Mouse (Mus musculus) hematopoietic multipotent progenitor cell, adult 10-12 weeks (in vitro differentiated cells): ENCODE measurements around the gene Gemin5. TPM values are rescaled to one million over a fixed set of nuclear protein-coding genes. Genes with fewer than 3 reads are reported as not detected.

Experiments
- polyA plus RNA-seq: library from polyadenylated mRNA; stranded (reverse); fragments of >175 nt; gene quantifications from 2 replicates; pipeline ENCODE4 v1.2.3, GENCODE M21; 2012; ENCODE audit warnings: low replicate concordance

The Gemin5 gene
- 4.2 and 6.3 TPM in 2 replicates for polyA plus RNA-seq

GRCm38 (mm10) chr11:58168167-58168915 is at the start of gene Gemin5:
Gene Gemin5, minus strand, starts transcription at chr11:58168539.

GRCm38 (mm10) chr11:58199229-58200037 is 31.1 kb upstream of the Gemin5 start, which contains the start of the genes Igtp and Irgm2:
Gene Igtp, plus strand, starts transcription at chr11:58199556.
Gene Irgm2, plus strand, starts transcription at chr11:58199618.

GRCm38 (mm10) chr11:58171459-58172091 is 3.2 kb upstream of the Gemin5 start, which contains the start of gene Mrpl22:
Gene Mrpl22, plus strand, starts transcription at chr11:58171661.

DNA sequence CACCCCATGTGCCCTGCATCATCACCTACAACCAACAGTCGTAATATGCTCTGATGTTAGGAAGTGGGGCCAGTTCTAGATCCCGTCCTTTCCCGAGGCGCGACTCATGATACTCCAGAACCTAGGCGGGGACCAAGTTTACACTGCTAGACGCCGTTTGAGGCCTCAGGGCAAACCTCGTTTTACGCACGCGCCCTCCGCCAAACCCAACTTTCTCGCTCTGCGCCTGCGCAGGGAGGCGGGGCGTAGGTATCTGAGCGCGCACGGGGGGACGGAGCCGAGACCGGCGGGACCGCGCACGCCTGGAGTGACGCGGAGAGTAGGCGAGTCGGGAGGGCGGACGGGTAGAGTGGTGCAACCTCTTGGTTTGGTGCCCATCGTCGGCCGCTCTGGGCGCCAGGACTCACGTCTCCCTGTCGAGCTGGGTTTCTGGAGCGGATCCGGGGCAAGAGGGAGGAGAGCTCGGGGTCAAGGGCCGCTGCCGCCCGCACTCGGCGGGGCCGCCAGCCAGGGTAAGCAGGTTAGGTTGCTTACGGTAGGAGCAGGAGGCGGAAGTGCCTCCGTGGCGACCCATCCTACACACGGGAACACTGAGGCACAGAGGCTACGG is 64.5 kb downstream of the Gemin5 start, which contains the start of gene Cnot8:
Gene Cnot8 (plus strand): TSS at position 457 of the 610 bp plus-strand sequence.

GRCm38 (mm10) chr11:58093021-58093528 is 75.3 kb downstream of the Gemin5 start, which contains the start of gene Gm12248:
Gene Gm12248, minus strand, starts transcription at chr11:58093134.

Other genes starting within 250 kb of the Gemin5 start
- 50.8 and 54.3 TPM in 2 replicates for gene Larp1, start 159.5 kb downstream of the Gemin5 start, polyA plus RNA-seq
- not detected in 2 replicates for gene Gm12248, start 75.4 kb downstream of the Gemin5 start, polyA plus RNA-seq
- gene Cnot8, start 64.4 kb downstream of the Gemin5 start, polyA plus RNA-seq: 4.4 and 8.0 TPM in 2 replicates
- gene Mrpl22, start 3.1 kb upstream of the Gemin5 start, polyA plus RNA-seq: 4.2 and 16.6 TPM in 2 replicates
- 6.0 and 12.5 TPM in 2 replicates for gene Igtp, start 31.0 kb upstream of the Gemin5 start, polyA plus RNA-seq
- 1.2 and 4.8 TPM in 2 replicates for gene Irgm2, start 31.1 kb upstream of the Gemin5 start, polyA plus RNA-seq
- 0.19 and 0.25 TPM in 2 replicates for gene 4930438A08Rik, start 106.3 kb upstream of the Gemin5 start, polyA plus RNA-seq
- gene Zfp692, start 138.5 kb upstream of the Gemin5 start, polyA plus RNA-seq: 9.7 and 23.0 TPM in 2 replicates
- 9.4 and 11.8 TPM in 2 replicates for gene Zfp672, start 161.8 kb upstream of the Gemin5 start, polyA plus RNA-seq
- gene Sh3bp5l, start 162.2 kb upstream of the Gemin5 start, polyA plus RNA-seq: 18.6 and 31.9 TPM in 2 replicates
- not detected in 2 replicates for gene Lypd8, start 210.5 kb upstream of the Gemin5 start, polyA plus RNA-seq